Mouse (Mus musculus) liver, adult 2 months (tissue): Measurements from ENCODE around the gene Mark4.

Experiments
- CTCF ChIP-seq: fragments of 200-500 bp; IDR thresholded peaks from 2 replicates; pipeline ENCODE4 v1.5.1; 2011; ENCODE audit warnings: low read depth, low read length, control low read depth
- POLR2A ChIP-seq: fragments of 200-500 bp; IDR thresholded peaks from 2 replicates; pipeline ENCODE4 v1.6.1; 2011; ENCODE audit warnings: low read length, control low read depth; ENCODE audit not compliant: insufficient read depth; ENCODE audit errors: extremely low read depth

DNA sequence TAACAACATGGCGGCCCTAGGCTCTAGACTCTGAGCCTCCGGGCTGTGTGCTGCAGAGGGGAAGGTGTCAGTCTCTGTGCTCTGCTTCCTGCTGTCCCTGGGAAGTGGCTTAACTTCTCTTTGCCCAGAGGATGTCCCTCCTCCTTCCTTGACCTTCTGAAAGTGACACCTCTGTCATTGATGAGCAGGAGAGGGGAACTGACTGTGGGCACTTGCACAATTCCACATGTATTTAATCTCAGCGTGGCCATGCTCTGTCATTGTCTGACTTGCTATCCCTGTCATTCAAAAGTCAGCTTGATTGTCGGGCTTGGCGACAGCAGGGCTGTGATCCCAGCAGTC lies 37.6 kb upstream of the Mark4 start:
- no peak for TF ChIP-seq CTCF
- no peak for TF ChIP-seq POLR2A
